Mouse (Mus musculus) heart, adult 2 months (tissue): ENCODE data around the gene Krt83. TPM values are rescaled to one million over a fixed set of nuclear protein-coding genes. Genes with fewer than 3 reads are reported as not detected.

Experiments used
- DNase-seq, 2 experiments: peaks; one replicate each; pipeline ENCODE4 v3.0.0; 2021
- H3K27ac ChIP-seq: fragments of 200-600 bp; 2 replicates; pipeline ENCODE4 v1.8.1; 2022
- H3K27me3 ChIP-seq: fragments of 200-500 bp; 2 replicates; pipeline ENCODE4 v1.6.1; 2012; ENCODE audit warnings: mild to moderate bottlenecking, low read length, inconsistent platforms, mixed read lengths; ENCODE audit not compliant: control insufficient read depth, insufficient read depth
- H3K36me3 ChIP-seq: fragments of 200-500 bp; 2 replicates; pipeline ENCODE4 v1.6.1; 2012; ENCODE audit warnings: low read length, inconsistent platforms; ENCODE audit not compliant: control insufficient read depth, insufficient read depth
- H3K4me1 ChIP-seq: fragments of 200-500 bp; 2 replicates; pipeline ENCODE4 v1.6.1; 2011; ENCODE audit warnings: low read length; ENCODE audit not compliant: control insufficient read depth, insufficient read depth
- H3K4me3 ChIP-seq: fragments of 200-600 bp; 2 replicates; pipeline ENCODE4 v1.8.1; 2022
- H3K79me2 ChIP-seq: fragments of 200-500 bp; replicated peaks from 2 replicates; pipeline ENCODE4 v1.6.1; 2012; ENCODE audit warnings: mild to moderate bottlenecking, inconsistent platforms, low read length, moderate library complexity, mixed read lengths; ENCODE audit not compliant: control insufficient read depth, insufficient read depth
- H3K9ac ChIP-seq: fragments of 200-500 bp; 2 replicates; pipeline ENCODE4 v1.6.1; 2012; ENCODE audit warnings: low read depth, mild to moderate bottlenecking, control low read depth, inconsistent platforms, low read length, mixed read lengths
- CTCF ChIP-seq: fragments of 200-600 bp; IDR thresholded peaks from 2 replicates; pipeline ENCODE4 v1.8.1; 2022; ENCODE audit warnings: antibody characterized with exemption, mild to moderate bottlenecking, moderate library complexity
- EP300 ChIP-seq: fragments of 200-500 bp; IDR thresholded peaks from 2 replicates; pipeline ENCODE4 v1.6.1; 2011; ENCODE audit warnings: low read depth, low read length, control low read depth; ENCODE audit not compliant: insufficient read depth
- POLR2A ChIP-seq: fragments of 200-500 bp; IDR thresholded peaks from 2 replicates; pipeline ENCODE4 v1.6.1; 2011; ENCODE audit warnings: mild to moderate bottlenecking, low read depth, low read length, control low read depth; ENCODE audit not compliant: insufficient read depth
- WGBS: fragments of 180-500 bp; shearing (Covaris S2); methylation state at CpG from one replicate; pipeline ENCODE4 v1.1.7; 2018; 5-methylcytosine and 5-hydroxymethylcytosine counted together
- intact Hi-C: fragments of 180-260 bp; cut with DNase I; formaldehyde crosslinking; loops from one replicate; pipeline ENCODE4 v1.15.1; 2025
- polyA plus RNA-seq: library from polyadenylated mRNA; depleted of rRNA; stranded (reverse); fragments of >200 nt; gene quantifications from 2 replicates; pipeline ENCODE4 v1.2.3, GENCODE M21; 2012; rRNA removed
- total RNA-seq, 2 experiments: library from RNA; stranded (reverse); gene quantifications; 2 replicates each; pipeline ENCODE4 v1.2.3; 2021

Gene Krt83
- total and polyA plus RNA-seq, 3 experiments: not detected

DNA sequence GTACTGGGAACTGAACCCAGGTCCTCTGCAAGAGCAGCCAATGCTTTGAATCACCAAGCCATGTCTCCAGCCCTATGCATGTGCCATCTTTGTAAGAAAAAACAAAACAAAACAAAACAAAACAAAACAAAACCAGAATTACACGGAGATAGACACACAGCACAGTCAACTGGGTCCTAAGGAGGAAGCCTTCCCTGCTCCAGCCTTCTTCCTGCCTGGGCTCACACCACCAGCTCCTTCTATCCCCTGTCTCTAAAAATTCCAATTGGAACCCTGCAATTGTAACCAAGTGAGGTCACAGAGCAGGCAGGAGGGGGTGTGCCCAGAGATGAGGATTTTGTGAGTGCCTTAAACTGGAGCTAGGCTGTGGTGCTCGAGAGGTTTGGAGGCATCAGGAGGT, 43.9 kb downstream of the Krt83 start, which contains the start of gene Krt88:
TSS of gene Krt88 (plus strand) at position 301 of the 400 bp plus-strand sequence.
- Histone ChIP-seq H3K4me3 (no peak within 1 kb of the TSS; the same call in 1 of the 2 replicates), H3K27me3 (no peaks in the 10 kb centered on the region), H3K79me2 (no peaks in the 10 kb centered on the region), H3K27ac (no peak within 1 kb of the TSS), H3K9ac (no peak within 1 kb of the TSS), H3K36me3 (no peaks in the 10 kb centered on the region), H3K4me1 (no peaks in the 10 kb centered on the region; the same call in 1 of the 2 replicates)
- TF ChIP-seq CTCF: no peak
- TF ChIP-seq EP300: no peak
- TF ChIP-seq POLR2A: no peak
- DNase-seq: no peak
- intact Hi-C loops: no loop called here
- 75% methylated on average over 2 of the region's 2 CpGs for WGBS

DNA sequence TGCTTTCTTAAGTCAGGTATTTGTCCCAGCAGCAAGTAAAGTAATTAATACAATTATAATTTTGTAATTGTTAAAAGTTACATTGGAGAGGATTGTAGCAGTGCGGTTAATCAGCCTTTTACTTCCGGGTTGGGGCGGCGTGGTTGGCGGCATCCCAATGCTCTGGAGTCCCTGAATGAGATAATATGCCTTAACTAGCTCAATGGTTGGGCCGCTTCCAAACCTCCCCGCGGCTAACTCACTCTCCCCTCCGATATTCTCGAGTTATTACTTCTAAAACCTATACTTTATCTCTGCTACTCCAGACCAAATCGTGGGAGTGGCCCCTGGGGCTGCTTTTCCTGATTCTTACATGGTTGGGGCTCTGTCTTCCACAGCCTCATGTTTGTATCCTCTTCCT, 44.7 kb downstream of the Krt83 start:
- 18% methylated on average over 11 of the region's 11 CpGs for WGBS
- Histone ChIP-seq H3K27ac (no peak overlapping the region), H3K27me3 (no peaks in the 10 kb centered on the region), H3K79me2 (no peaks in the 10 kb centered on the region), H3K9ac (no peak overlapping the region), H3K4me1 (no peaks in the 10 kb centered on the region; the same call in 1 of the 2 replicates), H3K36me3 (no peaks in the 10 kb centered on the region), H3K4me3 (no peak overlapping the region; the same call in 1 of the 2 replicates)
- intact Hi-C loops: no loop called here
- TF ChIP-seq EP300 (no peak), CTCF (no peak)
- DNase-seq: peak; percentile 21 to 49

DNA sequence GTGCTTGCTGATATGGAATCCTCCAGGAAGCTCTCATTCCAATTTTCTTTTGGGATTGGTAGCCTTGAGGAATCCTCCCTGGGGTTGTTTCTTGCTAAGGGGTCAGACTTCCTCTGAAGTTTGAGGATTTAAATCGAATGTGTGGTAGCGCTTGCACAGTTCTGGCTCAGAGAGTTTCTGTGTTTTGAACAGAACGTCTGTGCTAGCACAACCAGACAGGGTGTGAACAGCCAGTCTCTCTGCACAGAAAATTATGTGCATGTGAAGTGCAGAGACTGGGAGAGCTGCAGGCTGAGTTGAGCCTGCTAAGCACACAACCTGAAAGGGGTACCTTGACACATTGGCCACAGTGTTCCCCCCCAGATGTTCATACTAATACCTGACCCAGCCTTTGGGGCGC, 50.5 kb downstream of the Krt83 start:
- intact Hi-C loops: no loop called here
- 67% methylated on average over 4 of the region's 4 CpGs for WGBS
- Histone ChIP-seq H3K27me3 (peaks cover 5% of the 10 kb centered on the region), H3K4me1 (no peaks in the 10 kb centered on the region), H3K4me3 (no peak overlapping the region), H3K9ac (no peak overlapping the region), H3K27ac (no peak overlapping the region), H3K36me3 (no peaks in the 10 kb centered on the region), H3K79me2 (no peaks in the 10 kb centered on the region)
- no peak for TF ChIP-seq CTCF
- TF ChIP-seq EP300: no peak
- no peak for TF ChIP-seq POLR2A
- DNase-seq: no peak

DNA sequence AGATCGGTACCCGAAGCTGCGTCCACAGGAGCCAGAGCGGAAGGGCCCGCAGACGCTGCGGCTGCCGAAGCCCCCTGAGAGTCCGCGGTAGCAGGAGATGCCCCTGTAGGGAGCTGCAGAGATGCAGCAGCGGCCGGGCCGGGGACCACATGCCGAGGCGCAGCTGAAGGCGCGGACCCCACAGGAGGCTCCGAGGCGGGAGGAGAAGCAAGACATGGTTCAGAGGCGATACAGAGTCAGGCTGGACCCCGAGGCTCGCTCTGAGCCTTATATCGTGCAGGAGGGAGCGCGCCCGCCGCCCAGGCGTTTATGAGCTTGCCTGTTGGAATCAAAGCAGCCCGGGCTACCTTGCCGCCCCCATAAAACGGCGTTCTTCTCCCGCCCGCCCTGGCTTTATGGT, 52.8 kb downstream of the Krt83 start, which contains the start of gene Krt87:
TSS of gene Krt87 (minus strand) at position 250 of the 400 bp plus-strand sequence.
- DNase-seq: no peak
- H3K79me2 ChIP-seq: no peaks in the 10 kb centered on the region
- no peak within 1 kb of the TSS for H3K27ac ChIP-seq
- no peaks in the 10 kb centered on the region for H3K4me1 ChIP-seq
- 3% methylated on average over 34 of the region's 34 CpGs for WGBS
- peaks cover 5% of the 10 kb centered on the region for H3K27me3 ChIP-seq
- no peaks in the 10 kb centered on the region for H3K36me3 ChIP-seq
- intact Hi-C loops: no loop called here
- H3K9ac ChIP-seq: no peak within 1 kb of the TSS
- H3K4me3 ChIP-seq: no peak within 1 kb of the TSS
- no peak for TF ChIP-seq EP300
- TF ChIP-seq CTCF: no peak
- no peak for TF ChIP-seq POLR2A

DNA sequence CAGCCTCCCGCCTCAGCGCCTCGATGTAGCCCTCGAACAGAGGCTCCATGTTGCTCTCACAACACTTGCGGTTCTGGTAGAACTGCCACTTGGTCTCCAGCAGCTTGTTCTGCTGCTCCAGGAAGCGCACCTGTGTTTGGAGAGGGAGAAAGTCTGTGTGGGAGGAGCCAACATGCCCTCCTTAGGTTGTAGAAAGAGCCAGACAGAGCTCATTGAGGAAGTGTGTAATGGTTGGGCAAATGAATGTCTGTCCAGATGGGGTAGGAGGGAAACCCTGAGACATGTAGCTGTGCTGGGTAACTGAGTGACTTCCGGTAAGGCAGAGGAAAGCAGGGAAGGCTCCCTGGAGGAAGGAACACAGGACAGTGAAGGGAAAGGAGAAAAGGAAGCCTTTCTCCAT, 54.7 kb downstream of the Krt83 start:
- no peaks in the 10 kb centered on the region for H3K36me3 ChIP-seq
- peaks cover 5% of the 10 kb centered on the region for H3K27me3 ChIP-seq
- intact Hi-C loops: no loop called here
- no peak overlapping the region for H3K4me3 ChIP-seq
- H3K79me2 ChIP-seq: no peaks in the 10 kb centered on the region
- H3K9ac ChIP-seq: no peak overlapping the region
- no peaks in the 10 kb centered on the region for H3K4me1 ChIP-seq
- no peak overlapping the region for H3K27ac ChIP-seq
- WGBS: 81% methylated on average over 7 of the region's 7 CpGs
- TF ChIP-seq CTCF (no peak), POLR2A (no peak), EP300 (no peak)
- DNase-seq: no peak

Other genes with a start within 250 kb of the Krt83 start
- gene Nr4a1, start 237.2 kb downstream of the Krt83 start, total RNA-seq: 10 to 100 TPM; 12.1 to 45.3 TPM
- 17.0 and 23.8 TPM in 2 replicates for gene Nr4a1, start 237.2 kb downstream of the Krt83 start, polyA plus RNA-seq
- 10 to 100 TPM; 21.2 to 22.4 TPM for gene Atg101, start 207.2 kb downstream of the Krt83 start, total RNA-seq
- gene Atg101, start 207.2 kb downstream of the Krt83 start, polyA plus RNA-seq: 26.4 and 29.3 TPM in 2 replicates
- gene 6030408B16Rik, start 198.3 kb downstream of the Krt83 start, total RNA-seq: 1 to 10 TPM in 1 of 2 experiments, under 1 TPM in 1; 0.70 to 1.1 TPM
- 2.5 and 6.3 TPM in 2 replicates for gene 6030408B16Rik, start 198.3 kb downstream of the Krt83 start, polyA plus RNA-seq
- 1 to 10 TPM; 2.2 to 2.8 TPM for gene Krt80, start 121.3 kb downstream of the Krt83 start, total RNA-seq
- 2.0 and 3.2 TPM in 2 replicates for gene Krt80, start 121.3 kb downstream of the Krt83 start, polyA plus RNA-seq
- 1 to 10 TPM; 2.5 to 3.1 TPM for gene Krt7, start 80.5 kb downstream of the Krt83 start, total RNA-seq
- 2.6 and 3.3 TPM in 2 replicates for gene Krt7, start 80.5 kb downstream of the Krt83 start, polyA plus RNA-seq
- gene Krt87, start 52.7 kb downstream of the Krt83 start, total RNA-seq: not detected
- not detected in 2 replicates for gene Krt87, start 52.7 kb downstream of the Krt83 start, polyA plus RNA-seq
- not detected for gene Krt88, start 43.8 kb downstream of the Krt83 start, total RNA-seq
- not detected in 2 replicates for gene Krt88, start 43.8 kb downstream of the Krt83 start, polyA plus RNA-seq
- not detected for gene Krt81, start 27.8 kb downstream of the Krt83 start, total RNA-seq
- not detected in 2 replicates for gene Krt81, start 27.8 kb downstream of the Krt83 start, polyA plus RNA-seq
- gene Krt86, start 18.0 kb downstream of the Krt83 start, total RNA-seq: not detected
- 0.12 TPM in 1 of 2 replicates, not detected in the other for gene Krt86, start 18.0 kb downstream of the Krt83 start, polyA plus RNA-seq
- not detected for gene Gm49425, start 25.7 kb upstream of the Krt83 start, total RNA-seq
- gene Gm49425, start 25.7 kb upstream of the Krt83 start, polyA plus RNA-seq: not detected in 2 replicates
- gene Krt84, start 41.3 kb upstream of the Krt83 start, total RNA-seq: not detected
- gene Krt84, start 41.3 kb upstream of the Krt83 start, polyA plus RNA-seq: not detected in 2 replicates
- gene Krt82, start 59.2 kb upstream of the Krt83 start, total RNA-seq: not detected
- not detected in 2 replicates for gene Krt82, start 59.2 kb upstream of the Krt83 start, polyA plus RNA-seq
- not detected for gene Krt90, start 71.4 kb upstream of the Krt83 start, total RNA-seq
- gene Krt90, start 71.4 kb upstream of the Krt83 start, polyA plus RNA-seq: 0.06 TPM in 1 of 2 replicates, not detected in the other
- not detected for gene Krt75, start 82.4 kb upstream of the Krt83 start, total RNA-seq
- not detected in 2 replicates for gene Krt75, start 82.4 kb upstream of the Krt83 start, polyA plus RNA-seq
- not detected for gene Gm5414, start 136.7 kb upstream of the Krt83 start, total RNA-seq
- gene Gm5414, start 136.7 kb upstream of the Krt83 start, polyA plus RNA-seq: not detected in 2 replicates
- not detected for gene Gm5478, start 155.9 kb upstream of the Krt83 start, total RNA-seq
- not detected in 2 replicates for gene Gm5478, start 155.9 kb upstream of the Krt83 start, polyA plus RNA-seq
- not detected for gene Krt6b, start 188.8 kb upstream of the Krt83 start, total RNA-seq
- gene Krt6b, start 188.8 kb upstream of the Krt83 start, polyA plus RNA-seq: 0.04 TPM in 1 of 2 replicates, not detected in the other
- gene Krt6a, start 202.8 kb upstream of the Krt83 start, total RNA-seq: not detected
- not detected in 2 replicates for gene Krt6a, start 202.8 kb upstream of the Krt83 start, polyA plus RNA-seq
- gene Krt5, start 221.4 kb upstream of the Krt83 start, total RNA-seq: under 1 TPM in 1 of 2 experiments, not detected in 1; 0.23 TPM
- 1.3 TPM in 1 of 2 replicates, not detected in the other for gene Krt5, start 221.4 kb upstream of the Krt83 start, polyA plus RNA-seq